In genomic region chr16:65561963-65562863, GRCm38 (mm10) we compare ENCODE assay signal across 8 mouse cellular contexts. TPM values are rescaled to one million over a fixed set of nuclear protein-coding genes. Genes with fewer than 3 reads are reported as not detected.
A peak's percentile ranks its signal among the peaks of the same experiment; 100 is the strongest.
DNase-seq lines count a peak whose midpoint lies in the region; ATAC-seq lines count a peak whose summit lies in the region.

TSS of gene Chmp2b (minus strand) at chr16:65562726.

- peak within 1 kb of the TSS; percentile 12; the same call in 1 of the 2 replicates for H3K27ac ChIP-seq in hindbrain, embryonic 12.5 days

- no peaks in the 10 kb centered on the region for H3K27me3 ChIP-seq in hindbrain, embryonic 12.5 days

- H3K4me2 ChIP-seq in hindbrain, embryonic 12.5 days (replicated peaks): peak within 1 kb of the TSS; percentile 89

- peak; percentile 90 for DNase-seq in NIH3T3 (ENCODE audit: low read depth)
- DNase-seq in cerebellum, adult 9-11 months: peak; percentile 90
- DNase-seq in frontal cortex, postnatal 10 days (ENCODE audit: low spot score in 2 of 2): peak; percentile 75 to 85
- DNase-seq in layer of hippocampus, postnatal 36 days: peak; percentile 81 to 86
- peak; percentile 89 for DNase-seq in lung, postnatal 36 days
- peak; percentile 88 for DNase-seq in retina, postnatal 1 day
- DNase-seq in urinary bladder, adult 2 months (ENCODE audit: low spot score): peak; percentile 73

- H3K9ac ChIP-seq in hindbrain, embryonic 12.5 days: peak within 1 kb of the TSS; percentile 79

- WGBS in hindbrain, embryonic 12.5 days: under 1% methylated on average over 68 of the region's 69 CpGs

- peak within 1 kb of the TSS; percentile 95 for H3K4me3 ChIP-seq in hindbrain, embryonic 12.5 days

- H3K9me3 ChIP-seq in hindbrain, embryonic 12.5 days (replicated peaks): no peaks in the 10 kb centered on the region

- peaks cover 8% of the 10 kb centered on the region for H3K4me1 ChIP-seq in hindbrain, embryonic 12.5 days

- no peaks in the 10 kb centered on the region for H3K36me3 ChIP-seq in hindbrain, embryonic 12.5 days

- peak; percentile 95 for ATAC-seq in hindbrain, embryonic 12.5 days (ENCODE audit: low FRiP score)

RNA-seq across cellular contexts. Expression of gene Chmp2b, which starts in this region (rescaled TPM):
- 75.5 and 86.1 TPM in 2 replicates for polyA plus RNA-seq in hindbrain, embryonic 12.5 days (2016; fragmentation: Nextera tagmentation; extraction: Ambion mirVana)
- 10 to 100 TPM; 67.2 to 68.5 TPM for total RNA-seq in layer of hippocampus, postnatal 36 days (2021)
- 75.8 and 78.3 TPM in 2 replicates for polyA plus RNA-seq in urinary bladder, adult 2 months (2012; rRNA removed)

Comparison
In these comparisons a context has a peak if more than half of its experiments do, and no peak if none do; other contexts are left out.
1. Peak in every context shown above with its lines: DNase-seq, ATAC-seq, H3K4me3 ChIP-seq and H3K27ac ChIP-seq.